10 mouse cellular contexts compared by ENCODE assay signal in genomic region chr4:53905537-53905936, GRCm38 (mm10).
DNase-seq lines count a peak whose midpoint lies in the region; ATAC-seq and TF ChIP-seq lines count a peak whose summit lies in the region.
"Had no signal": no experiment of that assay in that cellular context is flagged by ENCODE, and none has a peak within 500 bp of the region (broad histone marks: within the 10 kb centered on the region; RNA-seq: fewer than 3 reads in every experiment).

No protein-coding gene starts in this region.

- H3K36me3 ChIP-seq in intestine, postnatal 0 days (ENCODE audit: control insufficient read depth, insufficient read depth), result no peaks in the 10 kb centered on the region
- no peaks in the 10 kb centered on the region for H3K36me3 ChIP-seq in intestine, embryonic 16.5 days (ENCODE audit: control insufficient read depth, insufficient read depth, low read length)
- no peaks in the 10 kb centered on the region for H3K36me3 ChIP-seq in midbrain, postnatal 0 days (ENCODE audit: insufficient read depth, low read length)
- no peaks in the 10 kb centered on the region for H3K36me3 ChIP-seq in midbrain, embryonic 16.5 days (ENCODE audit: control insufficient read depth, insufficient read depth, low read length)
- H3K36me3 ChIP-seq: forebrain, embryonic 10.5 days; limb, embryonic 15.5 days had no signal

- ATAC-seq in intestine, postnatal 0 days, result no peak
- no peak for ATAC-seq in intestine, embryonic 16.5 days
- no peak for ATAC-seq in midbrain, postnatal 0 days (ENCODE audit: low FRiP score)
- no peak for ATAC-seq in midbrain, embryonic 16.5 days

- no peak overlapping the region for H3K27ac ChIP-seq in intestine, postnatal 0 days (ENCODE audit: low read depth, low read length)
- no peak overlapping the region for H3K27ac ChIP-seq in intestine, embryonic 16.5 days (ENCODE audit: low read length)
- no peak overlapping the region for H3K27ac ChIP-seq in midbrain, postnatal 0 days (ENCODE audit: low read depth, low read length)
- H3K27ac ChIP-seq in midbrain, embryonic 16.5 days (ENCODE audit: low read length), result no peak overlapping the region
- H3K27ac ChIP-seq: forebrain, embryonic 10.5 days; limb, embryonic 15.5 days had no signal

- no peaks in the 10 kb centered on the region for H3K9me3 ChIP-seq in intestine, postnatal 0 days (ENCODE audit: control insufficient read depth)
- no peaks in the 10 kb centered on the region for H3K9me3 ChIP-seq in intestine, embryonic 16.5 days (ENCODE audit: control insufficient read depth, low read length)
- H3K9me3 ChIP-seq in midbrain, postnatal 0 days (ENCODE audit: low read length), result no peaks in the 10 kb centered on the region
- H3K9me3 ChIP-seq in midbrain, embryonic 16.5 days (replicated peaks; ENCODE audit: control insufficient read depth, low read length, poor library complexity, severe bottlenecking), result no peaks in the 10 kb centered on the region
- H3K9me3 ChIP-seq: forebrain, embryonic 10.5 days; limb, embryonic 15.5 days had no signal

- WGBS in intestine, postnatal 0 days, result 36% methylated on average over 6 of the region's 6 CpGs
- 41% methylated on average over 6 of the region's 6 CpGs for WGBS in intestine, embryonic 16.5 days
- WGBS in midbrain, postnatal 0 days, result 31% methylated on average over 6 of the region's 6 CpGs
- WGBS in midbrain, embryonic 16.5 days, result 40% methylated on average over 6 of the region's 6 CpGs

- TF ChIP-seq CTCF in intestine, postnatal 0 days (IDR thresholded peaks at IDR 0.05; ENCODE audit: low read depth), result peak; percentile 65
- TF ChIP-seq CTCF in midbrain, postnatal 0 days (IDR thresholded peaks at IDR 0.05), result peak; percentile 66

- H3K27me3 ChIP-seq in intestine, postnatal 0 days (replicated peaks; ENCODE audit: control insufficient read depth, insufficient read depth, low read length), result no peaks in the 10 kb centered on the region
- H3K27me3 ChIP-seq in intestine, embryonic 16.5 days (replicated peaks; ENCODE audit: control insufficient read depth, insufficient read depth, low read length), result no peaks in the 10 kb centered on the region
- H3K27me3 ChIP-seq in midbrain, postnatal 0 days (ENCODE audit: insufficient read depth, low read length), result no peaks in the 10 kb centered on the region
- H3K27me3 ChIP-seq in midbrain, embryonic 16.5 days (ENCODE audit: control insufficient read depth, insufficient read depth, low read depth, low read length), result no peaks in the 10 kb centered on the region
- H3K27me3 ChIP-seq: limb, embryonic 15.5 days had no signal

- no peak overlapping the region for H3K4me2 ChIP-seq in intestine, postnatal 0 days (replicated peaks; ENCODE audit: low read depth)
- H3K4me2 ChIP-seq in intestine, embryonic 16.5 days (ENCODE audit: low read depth, low read length), result no peak overlapping the region
- H3K4me2 ChIP-seq in midbrain, postnatal 0 days (ENCODE audit: low read depth, low read length, poor library complexity, severe bottlenecking), result no peak overlapping the region
- no peak overlapping the region for H3K4me2 ChIP-seq in midbrain, embryonic 16.5 days (ENCODE audit: low read length)
- H3K4me2 ChIP-seq: limb, embryonic 15.5 days had no signal

- DNase-seq in midbrain, postnatal 0 days (ENCODE audit: low spot score), result peak; percentile 19
- peak; percentile 72 for DNase-seq in ZHBTc4 (ENCODE audit: low read depth, low spot score)
- peak; percentile 34 for DNase-seq in naive thymus-derived CD4-positive, alpha-beta T cell, adult 2 months (ENCODE audit: low read depth)
- DNase-seq in gastrocnemius, postnatal 10 days, result no peak
- DNase-seq in heart, adult 18-20 months, result no peak

- H3K4me3 ChIP-seq in intestine, postnatal 0 days (ENCODE audit: low read depth, low read length), result no peak overlapping the region
- no peak overlapping the region for H3K4me3 ChIP-seq in intestine, embryonic 16.5 days (ENCODE audit: low read length)
- no peak overlapping the region for H3K4me3 ChIP-seq in midbrain, postnatal 0 days (ENCODE audit: low read depth, low read length)
- no peak overlapping the region for H3K4me3 ChIP-seq in midbrain, embryonic 16.5 days (ENCODE audit: low read depth, low read length)
- H3K4me3 ChIP-seq: forebrain, embryonic 10.5 days; limb, embryonic 15.5 days had no signal

- no peaks in the 10 kb centered on the region for H3K4me1 ChIP-seq in intestine, postnatal 0 days (replicated peaks; ENCODE audit: control insufficient read depth, insufficient read depth, low read length)
- no peaks in the 10 kb centered on the region for H3K4me1 ChIP-seq in intestine, embryonic 16.5 days (ENCODE audit: control insufficient read depth, insufficient read depth, low read length)
- H3K4me1 ChIP-seq in midbrain, postnatal 0 days (ENCODE audit: insufficient read depth, low read length), result no peaks in the 10 kb centered on the region
- H3K4me1 ChIP-seq in midbrain, embryonic 16.5 days (ENCODE audit: control insufficient read depth, insufficient read depth, low read length), result no peaks in the 10 kb centered on the region
- H3K4me1 ChIP-seq: forebrain, embryonic 10.5 days; limb, embryonic 15.5 days had no signal

- H3K9ac ChIP-seq in intestine, postnatal 0 days (ENCODE audit: low read depth, low read length), result no peak overlapping the region
- H3K9ac ChIP-seq in intestine, embryonic 16.5 days (ENCODE audit: low read depth, low read length), result no peak overlapping the region
- no peak overlapping the region for H3K9ac ChIP-seq in midbrain, postnatal 0 days (replicated peaks; ENCODE audit: low read length, poor library complexity, severe bottlenecking)
- no peak overlapping the region for H3K9ac ChIP-seq in midbrain, embryonic 16.5 days (ENCODE audit: low read depth, low read length)
- H3K9ac ChIP-seq: limb, embryonic 15.5 days had no signal

Comparison
In these comparisons a context has a peak if more than half of its experiments do, and no peak if none do; other contexts are left out.
1. DNase-seq: peak in midbrain, postnatal 0 days (single experiment), ZHBTc4 (single experiment) and naive thymus-derived CD4-positive, alpha-beta T cell, adult 2 months (single experiment); none in gastrocnemius, postnatal 10 days (single experiment) and heart, adult 18-20 months (0 of 2).